Mouse (Mus musculus): Measurements from ENCODE around the gene Rtp4. TPM values are rescaled to one million over a fixed set of nuclear protein-coding genes. Genes with fewer than 3 reads are reported as not detected.
A peak's percentile ranks its signal among the peaks of the same experiment; 100 is the strongest.

The Rtp4 gene
- total RNA-seq, 2 experiments from 2014 or later = 1.6 to 2.1 TPM

DNA sequence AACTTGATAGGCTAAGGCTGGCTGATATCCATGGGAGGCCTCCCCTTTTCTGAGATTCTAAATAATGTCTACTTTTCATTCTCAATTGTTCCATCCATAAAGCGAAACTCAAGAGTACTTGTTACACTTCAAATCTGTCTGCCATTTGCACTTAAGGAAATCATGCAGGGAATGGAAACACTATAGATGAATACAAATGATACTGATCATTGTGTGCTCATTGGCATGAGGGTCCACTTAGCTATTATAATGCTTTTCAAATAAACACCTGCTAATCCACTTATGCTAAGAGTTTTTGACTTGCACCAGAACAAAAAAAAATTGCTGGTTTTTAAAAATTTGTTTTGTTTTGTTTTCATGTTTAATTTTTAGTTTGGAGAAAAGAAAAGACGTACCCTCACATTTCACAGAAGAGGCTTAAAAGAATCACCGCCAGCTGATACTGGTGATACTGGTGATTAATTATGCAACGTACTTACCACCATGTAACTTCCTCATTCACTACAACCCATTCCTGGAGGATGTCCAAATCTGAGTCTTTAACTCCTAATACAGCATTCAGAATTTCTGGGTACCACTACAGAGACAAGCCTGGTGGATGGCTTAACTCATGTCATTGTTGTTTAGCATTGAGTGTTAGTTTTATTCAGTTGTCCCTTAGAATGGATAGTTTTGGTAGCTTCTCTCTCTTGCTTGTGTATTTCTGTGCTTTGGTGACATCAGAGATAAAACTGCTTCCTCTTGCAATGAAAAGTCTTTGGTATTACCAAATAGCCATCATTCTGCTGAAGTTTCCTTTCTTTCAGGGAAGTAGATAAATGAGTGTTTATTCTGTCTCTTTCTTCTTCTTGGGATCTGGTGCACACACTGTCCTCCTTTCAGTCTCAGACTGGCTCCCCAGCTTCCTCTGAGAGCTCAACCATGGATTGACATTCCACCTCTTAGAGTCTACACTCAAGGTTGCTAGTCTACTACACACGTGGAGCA lies 71.3 kb downstream of the Rtp4 start:
- DNase-seq = no peak

DNA sequence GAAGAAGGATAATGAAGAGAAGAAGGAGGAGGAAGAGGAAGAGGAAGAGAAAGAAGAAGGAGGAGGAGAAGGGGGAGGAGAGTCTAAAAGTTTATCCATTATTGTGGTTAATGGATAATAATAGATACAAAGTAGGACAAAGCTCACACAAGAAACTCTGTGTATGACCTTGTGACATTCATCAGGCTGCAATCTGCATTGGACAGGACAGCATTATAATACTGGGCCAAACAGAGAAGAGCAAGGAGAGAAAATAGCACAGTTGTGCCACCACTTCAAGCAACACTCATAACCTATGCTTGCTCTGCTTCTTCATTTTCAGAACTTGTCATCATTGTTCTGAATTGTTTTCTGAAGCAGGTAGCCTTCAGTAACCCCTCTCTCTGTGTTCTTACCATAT lies 72.4 kb downstream of the Rtp4 start:
- no peak for DNase-seq

DNA sequence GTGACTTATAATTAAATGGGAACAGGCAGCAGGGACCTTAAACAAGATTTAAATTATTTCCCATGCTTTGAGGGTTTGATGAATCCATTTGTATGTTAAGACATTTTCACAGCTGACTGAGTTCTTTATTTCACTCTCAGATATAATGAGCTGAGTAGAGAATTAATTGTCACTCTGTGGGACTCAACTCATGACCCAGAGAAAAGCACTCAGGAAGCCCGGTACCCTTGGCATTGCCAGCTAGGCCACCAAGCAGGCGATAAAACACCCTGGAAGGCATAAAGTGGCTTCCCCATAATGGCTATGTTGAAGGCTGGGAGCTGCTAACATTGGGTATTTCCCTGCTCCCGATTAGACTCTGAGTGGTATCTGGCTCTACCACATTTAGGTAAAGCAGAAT lies 76.6 kb downstream of the Rtp4 start:
- DNase-seq = no peak

DNA sequence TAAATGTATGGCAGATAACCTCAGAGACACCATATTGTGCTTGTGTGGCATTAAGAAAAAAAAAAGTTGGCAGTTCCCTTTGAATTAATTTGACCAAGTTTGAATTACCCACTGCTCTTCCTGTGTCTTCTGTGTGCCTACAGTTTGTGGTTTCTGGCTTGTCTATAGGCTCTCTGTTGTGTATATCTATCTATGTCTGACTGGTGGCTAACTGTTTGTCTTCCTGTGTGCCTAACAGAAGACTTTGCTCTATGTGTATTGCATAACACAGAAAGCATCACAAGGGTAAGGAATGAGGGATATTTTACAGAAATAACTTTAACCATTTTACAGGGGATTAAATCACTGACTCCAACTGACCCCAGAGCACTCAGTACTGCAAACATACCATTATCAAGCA lies 77.9 kb downstream of the Rtp4 start:
- DNase-seq = no peak

DNA sequence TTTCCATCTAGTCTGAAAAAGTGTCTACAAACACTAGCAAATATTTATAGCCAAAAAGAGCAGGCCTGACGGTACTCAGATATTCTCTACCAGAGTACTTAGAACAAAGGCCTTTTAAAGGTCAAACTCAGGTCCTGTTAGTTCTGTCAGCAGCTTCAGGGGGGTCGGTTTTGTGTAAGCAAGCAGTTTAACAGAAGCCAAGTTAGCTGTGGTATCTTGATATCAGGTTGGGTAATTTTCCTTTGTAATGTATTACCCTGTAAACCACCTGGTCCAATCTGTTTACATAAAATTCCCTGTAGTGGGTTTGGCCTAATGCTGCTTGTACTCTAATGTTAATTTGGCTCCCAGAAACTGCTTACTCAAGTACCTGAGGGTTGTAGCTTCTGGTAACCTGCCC lies 86.1 kb downstream of the Rtp4 start:
- no peak for DNase-seq

DNA sequence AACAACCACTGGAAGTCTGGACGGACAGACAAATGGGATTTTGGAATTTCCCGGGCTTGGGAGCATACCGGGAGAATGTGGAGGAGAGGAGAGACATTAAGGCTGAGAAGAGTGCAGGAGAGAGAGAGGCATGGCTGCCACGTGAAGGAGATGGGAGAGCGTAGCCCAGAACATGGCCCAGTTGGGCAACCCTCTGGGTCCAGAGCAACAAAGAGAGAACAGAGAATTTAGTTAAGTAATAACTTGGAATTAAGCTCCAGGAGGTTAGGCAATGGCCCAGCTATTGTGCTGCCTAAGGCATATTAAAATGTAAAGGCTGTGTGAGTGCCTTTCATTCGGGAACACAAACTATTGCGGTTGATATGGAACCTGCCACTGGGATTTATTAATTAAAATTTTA lies 86.6 kb downstream of the Rtp4 start:
- no peak for DNase-seq

DNA sequence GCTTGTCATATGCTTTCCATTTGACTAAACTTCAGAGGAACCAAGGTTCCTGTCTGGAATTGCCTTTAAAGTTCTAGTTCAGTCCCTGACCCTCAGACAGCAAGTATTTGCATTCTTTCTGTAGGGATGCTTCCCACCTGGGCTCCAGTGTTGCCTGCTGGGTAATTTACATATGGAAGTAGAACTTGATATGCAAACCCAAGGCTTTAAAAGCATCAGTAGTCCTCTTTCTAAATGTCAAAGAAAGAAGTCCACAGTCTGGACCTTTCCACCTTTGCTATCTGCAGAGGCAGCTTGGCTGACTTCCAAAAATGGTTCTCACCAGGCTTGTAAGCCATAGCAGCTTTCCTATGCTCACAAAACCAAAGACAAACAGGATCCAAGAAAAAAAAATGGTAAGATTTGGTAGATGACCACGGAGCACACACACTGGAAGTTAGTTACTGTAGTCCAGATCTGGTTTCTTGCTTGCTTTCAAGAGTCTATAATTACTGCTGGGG lies 87.9 kb downstream of the Rtp4 start:
- DNase-seq = no peak

DNA sequence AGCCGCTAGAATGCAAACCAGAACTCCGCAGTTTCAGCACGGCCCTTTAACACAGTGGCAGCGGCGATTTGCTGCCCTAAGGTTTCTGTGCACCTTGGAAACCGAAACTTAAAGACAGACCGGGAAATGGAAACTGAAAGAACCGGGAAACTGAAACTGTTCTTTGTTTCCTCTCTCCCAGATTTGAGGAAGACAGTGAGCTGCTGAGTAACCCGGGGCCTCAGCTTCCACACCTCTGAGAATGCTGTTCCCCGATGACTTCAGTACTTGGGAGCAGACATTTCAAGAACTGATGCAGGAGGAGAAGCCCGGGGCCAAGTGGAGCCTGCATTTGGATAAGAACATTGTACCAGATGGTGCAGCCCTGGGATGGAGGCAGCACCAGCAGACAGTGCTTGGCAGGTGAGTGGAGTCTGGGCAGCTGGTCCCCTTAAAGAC lies 89.7 kb downstream of the Rtp4 start:
- peak; percentile 8 for DNase-seq

DNA sequence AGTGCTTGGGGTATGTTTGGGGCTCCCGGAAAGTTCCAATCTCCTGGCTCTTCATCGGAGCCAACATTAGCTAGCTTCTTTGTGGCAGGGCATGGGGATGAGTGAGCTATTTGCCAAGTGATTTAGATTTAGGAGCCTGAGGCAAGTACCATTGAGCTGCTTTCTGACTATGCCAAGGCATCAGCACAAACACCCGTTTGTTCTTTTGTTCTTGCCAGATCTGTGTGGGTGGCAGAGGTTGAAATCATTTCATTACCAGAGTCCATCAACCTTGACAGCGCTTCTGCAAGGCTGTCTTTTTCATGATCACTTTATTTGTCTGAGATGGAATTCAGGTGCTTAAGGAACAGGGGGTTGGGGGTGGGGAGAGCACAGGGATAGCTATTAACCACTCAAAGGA lies 104.1 kb downstream of the Rtp4 start:
- no peak for DNase-seq

DNA sequence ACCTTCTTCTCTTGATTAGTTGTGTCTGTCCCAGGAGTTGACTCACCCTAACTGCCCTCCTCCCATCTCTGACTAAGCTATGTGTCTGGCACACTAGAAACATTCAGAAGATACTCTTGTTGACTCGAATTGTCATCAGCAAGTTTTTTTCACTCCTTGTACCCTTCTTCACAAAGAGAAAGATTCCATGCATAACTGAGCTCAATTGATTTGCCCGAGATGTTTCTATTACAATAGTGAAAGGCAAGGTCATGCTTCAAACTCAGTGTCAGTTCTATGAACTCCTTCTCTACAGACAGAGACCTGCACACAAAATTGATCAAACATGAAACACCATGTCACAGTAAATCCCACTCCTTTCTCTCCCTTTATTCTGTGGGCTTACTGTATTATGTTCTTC lies 111.4 kb downstream of the Rtp4 start:
- DNase-seq = no peak

DNA sequence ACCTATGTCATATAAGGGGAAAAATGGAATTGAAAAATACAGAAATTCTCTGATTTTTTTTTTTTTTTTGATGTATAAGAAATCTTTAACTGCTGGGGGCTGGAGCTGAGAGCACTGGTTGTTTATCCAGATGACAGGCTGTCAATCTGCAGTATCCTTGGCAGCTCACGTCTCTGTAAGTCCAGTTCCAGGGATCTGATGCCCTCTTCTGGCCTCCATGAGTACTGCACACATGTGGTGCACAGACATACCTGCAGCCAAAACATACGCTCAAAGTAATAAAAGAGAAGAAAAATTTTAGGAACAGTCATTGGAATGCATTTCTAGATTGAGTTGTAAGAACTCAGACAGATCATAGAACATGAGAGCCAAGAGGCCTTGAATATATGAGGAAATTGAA lies 112.6 kb downstream of the Rtp4 start:
- DNase-seq = no peak

DNA sequence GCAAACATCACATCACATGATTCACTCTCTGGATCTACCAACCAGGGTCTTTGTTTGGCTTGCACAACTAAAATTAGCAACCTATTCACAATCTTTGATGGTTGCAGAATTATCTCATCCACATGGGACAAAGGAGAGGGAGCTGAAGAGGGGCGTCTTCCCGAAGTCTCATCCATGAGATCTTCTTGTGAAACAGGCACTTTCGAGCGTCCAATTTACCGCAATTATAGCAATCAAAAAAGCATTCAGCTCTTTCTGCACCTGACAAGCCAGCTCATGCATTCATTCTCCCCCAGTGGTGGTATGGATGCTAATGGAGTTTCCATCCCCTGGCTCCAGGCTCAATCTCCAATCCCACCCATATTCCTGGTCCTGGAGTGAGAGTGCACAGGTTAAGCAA lies 132.9 kb downstream of the Rtp4 start:
- no peak for DNase-seq

DNA sequence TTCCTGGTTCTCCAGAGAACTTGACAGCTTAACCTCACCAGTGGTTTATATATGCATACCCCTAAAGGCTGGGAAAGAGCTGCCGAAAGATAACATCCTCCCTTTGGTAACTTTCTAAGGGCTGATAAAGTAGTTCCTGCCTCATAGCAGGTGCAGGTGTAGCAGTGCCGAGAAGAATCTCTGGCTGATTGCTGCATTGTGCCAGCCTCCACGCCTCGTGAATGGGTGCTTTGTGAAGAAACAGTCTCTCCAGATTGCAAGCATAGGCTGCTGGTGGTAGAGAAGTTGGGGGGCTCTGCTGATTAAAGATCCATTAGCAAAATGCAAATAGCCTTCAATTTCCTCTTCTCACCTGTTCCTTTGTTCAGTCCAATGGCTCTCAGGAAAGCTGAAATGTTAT lies 133.4 kb downstream of the Rtp4 start:
- DNase-seq = no peak

DNA sequence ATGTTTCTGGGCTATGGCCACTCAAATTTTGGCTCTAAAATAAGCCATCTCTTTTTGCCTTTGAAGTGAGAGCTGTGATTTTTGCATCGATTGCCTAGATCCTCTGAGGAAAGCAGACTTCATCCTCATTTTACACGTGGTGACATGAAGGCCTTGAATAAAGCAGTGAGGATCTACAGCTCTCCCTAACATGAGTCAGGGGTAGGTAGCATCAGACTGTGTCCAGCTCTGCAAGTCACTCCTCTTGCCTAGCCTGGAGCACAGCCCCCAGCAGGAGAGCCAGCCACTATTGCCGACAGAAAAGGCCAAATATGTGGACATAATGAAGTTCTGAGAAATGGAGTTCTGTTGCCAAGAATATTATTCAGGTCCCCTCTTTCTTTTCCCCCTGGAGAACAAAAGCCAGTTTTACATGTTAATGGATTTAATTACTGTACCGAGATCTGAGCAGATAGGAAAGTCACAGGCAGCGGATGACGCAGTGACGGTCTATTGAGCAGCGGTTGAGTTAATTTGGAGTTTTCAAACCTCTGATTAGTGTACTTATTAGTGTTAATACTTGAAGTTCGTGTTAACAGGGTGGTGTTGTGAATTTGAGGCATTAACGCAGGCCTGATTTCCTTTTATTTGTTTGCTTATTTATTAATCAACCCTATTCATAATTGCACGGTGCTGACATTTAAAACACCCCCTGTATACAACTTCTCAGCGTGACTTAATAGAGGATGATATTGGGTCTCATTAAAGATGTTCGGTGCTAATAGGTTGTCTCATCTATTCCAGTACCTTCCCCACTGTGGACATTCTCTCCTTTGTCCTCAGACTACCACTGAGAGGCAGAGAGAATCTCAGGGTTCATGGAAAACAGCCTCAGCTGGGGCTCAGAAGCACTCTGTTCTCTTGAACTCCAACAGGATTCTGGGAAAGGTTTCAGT lies 139.8 kb downstream of the Rtp4 start:
- DNase-seq = no peak

Other genes with a start within 250 kb of the Rtp4 start
- gene Rtp1, start 91.2 kb upstream of the Rtp4 start, total RNA-seq (2021) = not detected
- 10 to 100 TPM; 14.0 to 14.7 TPM for gene Masp1, start 524 bp downstream of the Rtp4 start, total RNA-seq (2021)